Mouse (Mus musculus) cerebellum, adult 2 months (tissue): ENCODE measurements around the gene Gm6904. TPM values are rescaled to one million over a fixed set of nuclear protein-coding genes. Genes with fewer than 3 reads are reported as not detected.

Experiments used
- DNase-seq, 2 experiments: peaks; one replicate each; pipeline ENCODE4 v3.0.0; 2021
- H3K27ac ChIP-seq: fragments of 200-500 bp; 2 replicates; pipeline ENCODE4 v1.5.1; 2012; ENCODE audit warnings: low read length, control low read depth, inconsistent platforms; ENCODE audit not compliant: insufficient read depth
- H3K27me3 ChIP-seq: fragments of 200-500 bp; 2 replicates; pipeline ENCODE4 v1.6.1; 2012; ENCODE audit warnings: inconsistent platforms, mild to moderate bottlenecking, low read length, moderate library complexity; ENCODE audit not compliant: control insufficient read depth, insufficient read depth
- H3K4me1 ChIP-seq: fragments of 200-500 bp; 2 replicates; pipeline ENCODE4 v1.6.1; 2011; ENCODE audit warnings: low read length; ENCODE audit not compliant: control insufficient read depth, insufficient read depth
- H3K4me3 ChIP-seq: fragments of 200-500 bp; replicated peaks from 2 replicates; pipeline ENCODE3; 2011; ENCODE audit warnings: mild to moderate bottlenecking, low read depth, low read length, control low read depth; ENCODE audit not compliant: insufficient read depth
- CTCF ChIP-seq: fragments of 200-500 bp; IDR thresholded peaks from 2 replicates; pipeline ENCODE4 v1.5.1; 2011; ENCODE audit warnings: low read depth, mild to moderate bottlenecking, control low read depth, low read length, moderate library complexity, borderline replicate concordance; ENCODE audit not compliant: insufficient read depth
- POLR2A ChIP-seq: fragments of 200-500 bp; IDR thresholded peaks from 2 replicates; pipeline ENCODE4 v1.6.1; 2011; ENCODE audit warnings: low read length, control low read depth, borderline replicate concordance; ENCODE audit not compliant: insufficient read depth
- WGBS: fragments of 180-500 bp; shearing (Covaris S2); methylation state at CpG from one replicate; pipeline ENCODE4 v1.1.7; 2018; 5-methylcytosine and 5-hydroxymethylcytosine counted together
- polyA plus RNA-seq: library from polyadenylated mRNA; depleted of rRNA; stranded (reverse); fragments of >200 nt; gene quantifications from 2 replicates; pipeline ENCODE4 v1.2.3, GENCODE M21; 2012; rRNA removed

Gene Gm6904
- polyA plus RNA-seq, 1 experiment = not detected

GRCm38 (mm10) chr14:59200711-59201603 is 59.1 kb downstream of the Gm6904 start, which contains the start of gene Rcbtb1:
TSS of gene Rcbtb1 (plus strand) at chr14:59201209.
- TF ChIP-seq POLR2A (peak; percentile 42), CTCF (peak; percentile 28; the same call in 1 of the 2 replicates)
- WGBS = under 1% methylated on average over 88 of the region's 96 CpGs
- Histone ChIP-seq H3K27me3 (no peaks in the 10 kb centered on the region), H3K4me3 (peak within 1 kb of the TSS; percentile 86), H3K27ac (peak within 1 kb of the TSS; percentile 84), H3K4me1 (peaks cover under 1% of the 10 kb centered on the region; the same call in 1 of the 2 replicates)
- peak; percentile 95 for DNase-seq

Other genes starting within 250 kb of the Gm6904 start
- gene 1700129C05Rik, start 117.3 kb downstream of the Gm6904 start, polyA plus RNA-seq = not detected in 2 replicates
- not detected in 2 replicates for gene Gm5142, start 81.5 kb downstream of the Gm6904 start, polyA plus RNA-seq
- gene Rcbtb1, start 59.0 kb downstream of the Gm6904 start, polyA plus RNA-seq = 51.1 and 54.4 TPM in 2 replicates
- gene Phf11a, start 37.3 kb upstream of the Gm6904 start, polyA plus RNA-seq = not detected in 2 replicates
- 0.21 TPM in 1 of 2 replicates, not detected in the other for gene Phf11b, start 81.1 kb upstream of the Gm6904 start, polyA plus RNA-seq
- 0.49 and 0.95 TPM in 2 replicates for gene Phf11d, start 105.3 kb upstream of the Gm6904 start, polyA plus RNA-seq
- gene Phf11c, start 135.2 kb upstream of the Gm6904 start, polyA plus RNA-seq = 0.65 and 0.67 TPM in 2 replicates
- 5.6 and 6.1 TPM in 2 replicates for gene Setdb2, start 180.7 kb upstream of the Gm6904 start, polyA plus RNA-seq
- 24.6 and 28.8 TPM in 2 replicates for gene Cab39l, start 180.8 kb upstream of the Gm6904 start, polyA plus RNA-seq